Mouse (Mus musculus): ENCODE measurements around the gene Ankef1. TPM values are rescaled to one million over a fixed set of nuclear protein-coding genes. Genes with fewer than 3 reads are reported as not detected.

Gene Ankef1
- total and polyA plus RNA-seq, 3 experiments = not detected

GRCm38 (mm10) chr2:136588811-136589210, 87.1 kb downstream of the Ankef1 start:
- H3K9ac ChIP-seq (ENCODE audit: control insufficient read depth, low read depth, low read length, poor library complexity, severe bottlenecking) = no peak overlapping the region
- H3K27me3 ChIP-seq (ENCODE audit: control insufficient read depth in 1 of 2, insufficient read depth in 2 of 2, low read length in 2 of 2) = no peaks in the 10 kb centered on the region
- H3K9me3 ChIP-seq (replicated peaks; ENCODE audit: insufficient read depth, low read length) = no peaks in the 10 kb centered on the region
- H3K79me2 ChIP-seq (ENCODE audit: control insufficient read depth, insufficient read depth, low read length, poor library complexity) = no peaks in the 10 kb centered on the region
- no peak for DNase-seq (ENCODE audit: low read depth, low spot score)
- H3K36me3 ChIP-seq (ENCODE audit: control insufficient read depth in 1 of 2, insufficient read depth in 2 of 2, low read length in 2 of 2) = no peaks in the 10 kb centered on the region
- no peak overlapping the region for H3K4me3 ChIP-seq (ENCODE audit: control insufficient read depth in 1 of 2, insufficient read depth in 1 of 2, low read depth in 2 of 2, low read length in 2 of 2)
- no peak for TF ChIP-seq MXI1 (IDR thresholded peaks at IDR 0.05; ENCODE audit: low read depth, low read length)
- no peak for TF ChIP-seq NELFE (IDR thresholded peaks at IDR 0.05; ENCODE audit: low read depth, low read length)
- TF ChIP-seq SMC3 (IDR thresholded peaks at IDR 0.05; ENCODE audit: low read depth, low read length) = no peak
- no peak for TF ChIP-seq USF1 (IDR thresholded peaks at IDR 0.05; ENCODE audit: low read depth, low read length)
- TF ChIP-seq GATA1 (IDR thresholded peaks at IDR 0.05; ENCODE audit: low read depth, low read length) = no peak
- no peak for TF ChIP-seq CHD2 (IDR thresholded peaks at IDR 0.05; ENCODE audit: low read length)
- TF ChIP-seq EP300 (IDR thresholded peaks at IDR 0.05; ENCODE audit: low read depth in 1 of 2, low read length in 2 of 2) = no peak
- no peak for TF ChIP-seq NRF1 (IDR thresholded peaks at IDR 0.05; ENCODE audit: insufficient read depth, low read depth, low read length, poor library complexity, severe bottlenecking)
- TF ChIP-seq JUND (IDR thresholded peaks at IDR 0.05; ENCODE audit: low read depth, low read length) = no peak
- no peak for TF ChIP-seq USF2 (IDR thresholded peaks at IDR 0.05; ENCODE audit: borderline replicate concordance in 1 of 2, insufficient read depth in 1 of 2, low read depth in 1 of 2, low read length in 2 of 2)
- no peak for TF ChIP-seq ZKSCAN1 (IDR thresholded peaks at IDR 0.05; ENCODE audit: low read depth, low read length)
- TF ChIP-seq MAFK (IDR thresholded peaks at IDR 0.05; ENCODE audit: borderline replicate concordance, low read depth, low read length) = no peak
- no peak for TF ChIP-seq MYB (IDR thresholded peaks at IDR 0.05; ENCODE audit: low read depth, low read length)
- H3K27ac ChIP-seq (ENCODE audit: control insufficient read depth, low read depth, low read length) = no peak overlapping the region
- H3K4me1 ChIP-seq (ENCODE audit: control insufficient read depth in 1 of 2, insufficient read depth in 2 of 2, low read length in 2 of 2) = no peaks in the 10 kb centered on the region

GRCm38 (mm10) chr2:136596451-136596850, 94.7 kb downstream of the Ankef1 start:
- DNase-seq (ENCODE audit: low read depth, low spot score) = no peak
- TF ChIP-seq RAD21 (IDR thresholded peaks at IDR 0.05; ENCODE audit: low read depth, low read length) (peak; percentile 16), KAT2A (conservative IDR thresholded peaks at IDR 0.05; ENCODE audit: low read depth, low read length) (no peak), MAZ (IDR thresholded peaks at IDR 0.05; ENCODE audit: low read depth, low read length) (no peak), CTCF (IDR thresholded peaks at IDR 0.05 in 2 of 3, conservative IDR thresholded peaks at IDR 0.05 in 1 of 3; ENCODE audit: control insufficient read depth in 1 of 3, insufficient read depth in 1 of 3, low read depth in 2 of 3, low read length in 3 of 3, poor library complexity in 1 of 3, severe bottlenecking in 1 of 3) (peak in 2 of 3 experiments; percentile 12 to 38; a peak in 3 of 6 replicates), ZKSCAN1 (IDR thresholded peaks at IDR 0.05; ENCODE audit: low read depth, low read length) (no peak)
- no peaks in the 10 kb centered on the region for H3K79me2 ChIP-seq (ENCODE audit: control insufficient read depth, insufficient read depth, low read length, poor library complexity)

More at GRCm38 (mm10) chr2:136596451-136596850, 94.7 kb downstream of the Ankef1 start:
- no peaks in the 10 kb centered on the region for H3K4me1 ChIP-seq (ENCODE audit: control insufficient read depth in 1 of 2, insufficient read depth in 2 of 2, low read length in 2 of 2)
- H3K9me3 ChIP-seq (replicated peaks; ENCODE audit: insufficient read depth, low read length) = no peaks in the 10 kb centered on the region
- no peaks in the 10 kb centered on the region for H3K36me3 ChIP-seq (ENCODE audit: control insufficient read depth in 1 of 2, insufficient read depth in 2 of 2, low read length in 2 of 2)
- no peaks in the 10 kb centered on the region for H3K27me3 ChIP-seq (ENCODE audit: control insufficient read depth in 1 of 2, insufficient read depth in 2 of 2, low read length in 2 of 2)
- H3K9ac ChIP-seq (ENCODE audit: control insufficient read depth, low read depth, low read length, poor library complexity, severe bottlenecking) = no peak overlapping the region
- no peak overlapping the region for H3K27ac ChIP-seq (ENCODE audit: control insufficient read depth, low read depth, low read length)
- no peak overlapping the region for H3K4me3 ChIP-seq (ENCODE audit: control insufficient read depth in 1 of 2, insufficient read depth in 1 of 2, low read depth in 2 of 2, low read length in 2 of 2)
